Mouse (Mus musculus) myocyte (in vitro differentiated cells): ENCODE data around the gene Lrat. TPM values are rescaled to one million over a fixed set of nuclear protein-coding genes. Genes with fewer than 3 reads are reported as not detected.

Experiments
- H3K27me3 ChIP-seq: one replicate; pipeline ENCODE4 v1.6.1; 2011; ENCODE audit not compliant: control insufficient read depth, insufficient read depth, insufficient read length
- H3K36me3 ChIP-seq: one replicate; pipeline ENCODE4 v1.6.1; 2011; ENCODE audit not compliant: control insufficient read depth, insufficient read depth
- H3K4me2 ChIP-seq: one replicate; pipeline ENCODE4 v1.6.1; 2011; ENCODE audit warnings: low read depth, control low read depth
- H3K4me3 ChIP-seq: one replicate; pipeline ENCODE4 v1.5.1; 2011; ENCODE audit warnings: mild to moderate bottlenecking, control low read depth, moderate library complexity
- H3K79me2 ChIP-seq: one replicate; pipeline ENCODE4 v1.6.1; 2011; ENCODE audit not compliant: control insufficient read depth, insufficient read depth
- H3ac ChIP-seq: one replicate; pipeline ENCODE4 v1.6.1; 2011; ENCODE audit not compliant: control insufficient read depth, insufficient read length
- CEBPB ChIP-seq: IDR thresholded peaks from 2 replicates; pipeline ENCODE4 v1.6.1; 2011; ENCODE audit warnings: mild to moderate bottlenecking, moderate library complexity; ENCODE audit not compliant: poor library complexity, insufficient read depth, severe bottlenecking
- E2F4 ChIP-seq: IDR thresholded peaks from one replicate; pipeline ENCODE4 v1.6.1; 2011; ENCODE audit warnings: mild to moderate bottlenecking, control low read depth, moderate library complexity; ENCODE audit not compliant: insufficient read depth
- MAX ChIP-seq: IDR thresholded peaks from one replicate; pipeline ENCODE4 v1.6.1; 2011; ENCODE audit warnings: low read depth, mild to moderate bottlenecking, control low read depth
- MYOD1 ChIP-seq, 3 experiments: IDR thresholded peaks; one replicate each; pipeline ENCODE4 v1.6.1; 2011; ENCODE audit warnings: control low read depth in 2 of 3, low read depth in 2 of 3, mild to moderate bottlenecking in 2 of 3, moderate library complexity in 1 of 3; ENCODE audit not compliant: insufficient read length in 2 of 3, control insufficient read depth in 1 of 3
- MYOG ChIP-seq, 3 experiments: IDR thresholded peaks; one replicate each; pipeline ENCODE4 v1.6.1; 2011; ENCODE audit warnings: control low read depth in 2 of 3, low read depth in 2 of 3, mild to moderate bottlenecking in 2 of 3; ENCODE audit not compliant: insufficient read length in 2 of 3, control insufficient read depth in 1 of 3, insufficient read depth in 1 of 3
- POLR2A ChIP-seq: IDR thresholded peaks from one replicate; pipeline ENCODE4 v1.6.1; 2011; ENCODE audit warnings: low read depth, mild to moderate bottlenecking, control low read depth, moderate library complexity; ENCODE audit not compliant: insufficient read length
- POLR2AphosphoS2 ChIP-seq: IDR thresholded peaks from one replicate; pipeline ENCODE4 v1.6.1; 2011; ENCODE audit warnings: low read depth, control low read depth; ENCODE audit not compliant: insufficient read length
- REST ChIP-seq: IDR thresholded peaks from one replicate; pipeline ENCODE4 v1.6.1; 2011; ENCODE audit warnings: mild to moderate bottlenecking, control low read depth, moderate library complexity; ENCODE audit not compliant: insufficient read depth, insufficient read length
- SRF ChIP-seq: IDR thresholded peaks from one replicate; pipeline ENCODE4 v1.6.1; 2011; ENCODE audit warnings: low read depth; ENCODE audit not compliant: control insufficient read depth, insufficient read length
- TCF12 ChIP-seq: IDR thresholded peaks from one replicate; pipeline ENCODE4 v1.6.1; 2011; ENCODE audit warnings: mild to moderate bottlenecking, control low read depth; ENCODE audit not compliant: poor library complexity, insufficient read depth, severe bottlenecking
- TCF3 ChIP-seq: IDR thresholded peaks from one replicate; pipeline ENCODE4 v1.6.1; 2011; ENCODE audit warnings: low read depth, control low read depth; ENCODE audit not compliant: insufficient read length
- USF1 ChIP-seq: IDR thresholded peaks from one replicate; pipeline ENCODE4 v1.6.1; 2011; ENCODE audit warnings: low read depth, mild to moderate bottlenecking, control low read depth, moderate library complexity
- polyA plus RNA-seq: library from polyadenylated mRNA; unstranded; fragments of >200 nt; fragmentation: generic; extraction: Trizol; gene quantifications from one replicate; pipeline ENCODE4 v1.2.1, GENCODE M21; 2012; ENCODE audit warnings: missing spikeins

Lrat gene
- not detected for polyA plus RNA-seq

GRCm38 (mm10) chr3:82903613-82904205 is at the start of gene Lrat:
Gene Lrat, minus strand, starts transcription at chr3:82903973.
- TF ChIP-seq TCF12 (no peak), E2F4 (no peak), POLR2AphosphoS2 (no peak), MAX (no peak), POLR2A (no peak), REST (no peak), MYOD1 (IDR thresholded peaks at IDR 0.05; ENCODE audit: control insufficient read depth in 1 of 3, insufficient read length in 2 of 3, low read depth in 2 of 3) (no peak), MYOG (IDR thresholded peaks at IDR 0.05; ENCODE audit: control insufficient read depth in 1 of 3, insufficient read depth in 1 of 3, insufficient read length in 2 of 3, low read depth in 2 of 3) (no peak), SRF (no peak), TCF3 (no peak), CEBPB (no peak)
- Histone ChIP-seq H3K79me2 (no peaks in the 10 kb centered on the region), H3K27me3 (peaks cover 12% of the 10 kb centered on the region), H3K4me2 (no peak within 1 kb of the TSS), H3K36me3 (no peaks in the 10 kb centered on the region), H3K4me3 (no peak within 1 kb of the TSS), H3ac (no peak within 1 kb of the TSS)

GRCm38 (mm10) chr3:82952173-82952962 is 48.6 kb upstream of the Lrat start:
- Histone ChIP-seq H3K4me3 (no peak overlapping the region), H3K36me3 (no peaks in the 10 kb centered on the region), H3ac (no peak overlapping the region), H3K79me2 (no peaks in the 10 kb centered on the region), H3K27me3 (peaks cover 5% of the 10 kb centered on the region), H3K4me2 (no peak overlapping the region)
- TF ChIP-seq REST = no peak

DNA sequence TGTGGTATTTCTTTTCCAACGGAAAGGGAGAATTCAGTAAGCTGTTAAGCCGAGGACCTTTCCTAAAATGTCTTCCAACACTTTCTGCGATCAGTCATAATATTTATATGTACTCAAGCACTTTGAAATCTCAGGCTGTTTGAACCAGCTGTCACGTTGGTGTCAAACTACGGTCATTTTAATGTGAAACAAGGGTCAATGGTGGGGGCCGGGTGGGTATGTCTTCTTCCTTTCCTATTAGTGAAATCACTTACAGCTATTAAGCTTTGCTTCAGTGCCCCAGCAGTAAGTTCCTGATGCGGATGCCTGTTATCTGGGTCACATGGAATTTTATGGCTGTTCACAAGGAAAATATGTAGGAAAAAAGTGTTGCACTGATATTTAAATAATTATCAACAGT is 46.9 kb upstream of the Lrat start:
- H3K4me2 ChIP-seq = no peak overlapping the region
- no peaks in the 10 kb centered on the region for H3K36me3 ChIP-seq
- H3ac ChIP-seq = no peak overlapping the region
- peaks cover 5% of the 10 kb centered on the region for H3K27me3 ChIP-seq
- H3K79me2 ChIP-seq = no peaks in the 10 kb centered on the region
- TF ChIP-seq MYOD1 (IDR thresholded peaks at IDR 0.05; ENCODE audit: control insufficient read depth in 1 of 3, insufficient read length in 2 of 3, low read depth in 2 of 3) (no peak), E2F4 (no peak), CEBPB (no peak), TCF3 (no peak), SRF (no peak), MYOG (IDR thresholded peaks at IDR 0.05; ENCODE audit: control insufficient read depth in 1 of 3, insufficient read depth in 1 of 3, insufficient read length in 2 of 3, low read depth in 2 of 3) (no peak), USF1 (no peak), POLR2A (no peak), POLR2AphosphoS2 (no peak), MAX (no peak), REST (no peak), TCF12 (no peak)
- no peak overlapping the region for H3K4me3 ChIP-seq

DNA sequence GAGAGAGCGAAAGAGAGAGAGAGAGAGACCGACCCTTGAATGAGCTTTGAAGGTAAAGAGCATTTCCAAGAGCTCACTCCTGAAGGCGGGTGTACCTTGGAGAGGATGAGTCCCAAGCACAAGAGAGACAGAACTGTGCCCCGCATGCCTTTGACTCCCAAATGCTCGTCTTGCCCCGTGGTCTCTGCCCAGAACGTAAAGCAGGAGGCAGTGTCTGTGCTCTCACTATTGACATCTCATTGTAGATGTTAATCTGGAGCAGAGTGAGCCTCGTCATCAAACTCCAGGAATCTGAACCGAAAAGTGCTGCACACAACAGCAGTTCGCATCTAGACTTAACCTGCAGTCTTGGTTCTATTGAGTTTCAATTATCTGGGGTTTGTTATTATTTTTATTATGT is 46.4 kb upstream of the Lrat start:
- TF ChIP-seq MYOG (IDR thresholded peaks at IDR 0.05; ENCODE audit: control insufficient read depth in 1 of 3, insufficient read depth in 1 of 3, insufficient read length in 2 of 3, low read depth in 2 of 3) = no peak
- no peak for TF ChIP-seq TCF12
- no peak for TF ChIP-seq POLR2AphosphoS2
- no peak for TF ChIP-seq SRF
- TF ChIP-seq MAX = no peak
- no peak for TF ChIP-seq POLR2A
- TF ChIP-seq TCF3 = no peak
- no peak for TF ChIP-seq MYOD1 (IDR thresholded peaks at IDR 0.05; ENCODE audit: control insufficient read depth in 1 of 3, insufficient read length in 2 of 3, low read depth in 2 of 3)
- no peak for TF ChIP-seq E2F4
- no peak for TF ChIP-seq REST
- TF ChIP-seq USF1 = no peak
- TF ChIP-seq CEBPB = no peak

More for the DNA sequence above, 46.4 kb upstream of the Lrat start:
- Histone ChIP-seq H3K4me3 (no peak overlapping the region), H3ac (no peak overlapping the region), H3K79me2 (no peaks in the 10 kb centered on the region), H3K4me2 (no peak overlapping the region), H3K27me3 (peaks cover 5% of the 10 kb centered on the region), H3K36me3 (no peaks in the 10 kb centered on the region)
